Mouse (Mus musculus) heart, postnatal 0 days (tissue): Measurements from ENCODE around the gene Epo. TPM values are rescaled to one million over a fixed set of nuclear protein-coding genes. Genes with fewer than 3 reads are reported as not detected.

Source experiments
- ATAC-seq: fragments of 200-750 bp; cut with Nextera tagmentation; 2 replicates; pipeline ENCODE4 v1.8.0; 2017; ENCODE audit warnings: low read depth, moderate number of reproducible peaks, moderate library complexity; ENCODE audit not compliant: insufficient read depth
- DNase-seq: peaks from one replicate; pipeline ENCODE4 v3.0.0-alpha.2; 2016; ENCODE audit warnings: low spot score
- H3K27ac ChIP-seq: fragments of 300-500 bp; sonication (generic); 2 replicates; pipeline ENCODE4 v1.5.1; 2014; ENCODE audit warnings: low read depth, mild to moderate bottlenecking
- H3K27me3 ChIP-seq: fragments of 300-500 bp; sonication (generic); 2 replicates; pipeline ENCODE4 v1.6.1; 2014; ENCODE audit warnings: low read length, mixed read lengths; ENCODE audit not compliant: control insufficient read depth, insufficient read depth
- H3K36me3 ChIP-seq: fragments of 300-500 bp; sonication (generic); replicated peaks from 2 replicates; pipeline ENCODE4 v1.6.1; 2014; ENCODE audit warnings: low read length, mixed read lengths; ENCODE audit not compliant: control insufficient read depth, insufficient read depth
- H3K4me1 ChIP-seq: fragments of 300-500 bp; sonication (generic); 2 replicates; pipeline ENCODE4 v1.6.1; 2014; ENCODE audit warnings: antibody characterized with exemption; ENCODE audit not compliant: control insufficient read depth, insufficient read depth
- H3K4me2 ChIP-seq: fragments of 300-500 bp; sonication (generic); 2 replicates; pipeline ENCODE4 v1.6.1; 2014; ENCODE audit warnings: low read depth, mild to moderate bottlenecking, low read length, moderate library complexity
- H3K4me3 ChIP-seq: fragments of 300-500 bp; sonication (generic); 2 replicates; pipeline ENCODE4 v1.5.1; 2014; ENCODE audit warnings: low read depth, low read length
- H3K9ac ChIP-seq: fragments of 300-500 bp; sonication (generic); replicated peaks from 2 replicates; pipeline ENCODE4 v1.6.1; 2014; ENCODE audit warnings: low read depth, low read length, mixed read lengths
- H3K9me3 ChIP-seq: fragments of 300-500 bp; sonication (generic); replicated peaks from 2 replicates; pipeline ENCODE4 v1.6.1; 2016; ENCODE audit warnings: low read length; ENCODE audit not compliant: control insufficient read depth
- CTCF ChIP-seq: IDR thresholded peaks from 2 replicates; pipeline ENCODE4 v1.5.1; 2016; ENCODE audit warnings: antibody characterized with exemption, control low read depth, low read depth
- EP300 ChIP-seq: IDR thresholded peaks from 2 replicates; pipeline ENCODE4 v1.6.1; 2016; ENCODE audit warnings: antibody characterized with exemption, low read depth
- WGBS: fragments of 180-500 bp; shearing (Covaris S2); extraction: QIAGEN DNeasy Blood & Tissue Kit; methylation state at CpG from one replicate; pipeline ENCODE4 v1.1.7; 2014; 5-methylcytosine and 5-hydroxymethylcytosine counted together
- polyA plus RNA-seq: library from polyadenylated mRNA; unstranded; fragments of >200 nt; fragmentation: Nextera tagmentation; extraction: Ambion mirVana; gene quantifications from 2 replicates; pipeline ENCODE4 v1.2.1, GENCODE M21; 2015
- total RNA-seq: library from RNA; depleted of rRNA; stranded (reverse); fragments of >200 nt; gene quantifications from 2 replicates; pipeline ENCODE4 v1.2.3, GENCODE M21; 2014; ENCODE audit warnings: low replicate concordance

Epo gene
- total and polyA plus RNA-seq, 2 experiments from 2014 or later = not detected

GRCm38 (mm10) chr5:137465049-137465448, 68.0 kb downstream of the Epo start:
- Histone ChIP-seq H3K36me3 (no peaks in the 10 kb centered on the region), H3K4me3 (no peak overlapping the region), H3K9ac (no peak overlapping the region), H3K4me1 (no peaks in the 10 kb centered on the region), H3K27me3 (no peaks in the 10 kb centered on the region), H3K9me3 (no peaks in the 10 kb centered on the region), H3K27ac (no peak overlapping the region), H3K4me2 (no peak overlapping the region)
- DNase-seq = no peak
- no peak for ATAC-seq
- TF ChIP-seq EP300 (no peak), CTCF (no peak; the same call in 1 of the 2 replicates)
- WGBS = 36% methylated on average over 3 of the region's 3 CpGs

- WGBS = 52% methylated on average over 7 of the region's 7 CpGs
- no peak overlapping the region for H3K9ac ChIP-seq
- no peak overlapping the region for H3K27ac ChIP-seq
- no peaks in the 10 kb centered on the region for H3K9me3 ChIP-seq
- TF ChIP-seq EP300 = no peak
- no peak for TF ChIP-seq CTCF
- ATAC-seq = no peak
- H3K27me3 ChIP-seq = no peaks in the 10 kb centered on the region
- peaks cover 6% of the 10 kb centered on the region; the same call in 1 of the 2 replicates for H3K4me1 ChIP-seq
- no peak for DNase-seq
- H3K36me3 ChIP-seq = no peaks in the 10 kb centered on the region
- H3K4me3 ChIP-seq = no peak overlapping the region
- H3K4me2 ChIP-seq = no peak overlapping the region
These were observed 77.0 kb downstream of the Epo start for GRCm38 (mm10) chr5:137455866-137456591.

GRCm38 (mm10) chr5:137455206-137455605, 77.8 kb downstream of the Epo start:
- Histone ChIP-seq H3K4me1 (peaks cover 6% of the 10 kb centered on the region; the same call in 1 of the 2 replicates), H3K27ac (no peak overlapping the region), H3K27me3 (no peaks in the 10 kb centered on the region), H3K4me3 (no peak overlapping the region), H3K4me2 (no peak overlapping the region), H3K9ac (no peak overlapping the region), H3K9me3 (no peaks in the 10 kb centered on the region), H3K36me3 (no peaks in the 10 kb centered on the region)
- TF ChIP-seq CTCF (no peak), EP300 (no peak)
- 69% methylated on average over 6 of the region's 6 CpGs for WGBS
- DNase-seq (no peak), ATAC-seq (no peak)

GRCm38 (mm10) chr5:137445536-137445935, 87.5 kb downstream of the Epo start:
- Histone ChIP-seq H3K27me3 (no peaks in the 10 kb centered on the region), H3K27ac (no peak overlapping the region), H3K4me3 (no peak overlapping the region), H3K4me2 (no peak overlapping the region), H3K4me1 (no peaks in the 10 kb centered on the region), H3K9ac (no peak overlapping the region), H3K9me3 (no peaks in the 10 kb centered on the region), H3K36me3 (no peaks in the 10 kb centered on the region)
- TF ChIP-seq EP300 (no peak), CTCF (no peak)
- DNase-seq (no peak), ATAC-seq (no peak)

- Histone ChIP-seq H3K4me3 (no peak overlapping the region), H3K27ac (no peak overlapping the region), H3K36me3 (no peaks in the 10 kb centered on the region), H3K4me2 (no peak overlapping the region), H3K4me1 (no peaks in the 10 kb centered on the region), H3K9me3 (no peaks in the 10 kb centered on the region), H3K9ac (no peak overlapping the region), H3K27me3 (no peaks in the 10 kb centered on the region)
- TF ChIP-seq CTCF (no peak), EP300 (no peak)
- no peak for DNase-seq
- WGBS = 73% methylated on average over 11 of the region's 11 CpGs
- no peak for ATAC-seq
These were observed 92.7 kb downstream of the Epo start for GRCm38 (mm10) chr5:137440216-137440855.
